Mouse (Mus musculus): ENCODE measurements around the gene Fam184b. TPM values are rescaled to one million over a fixed set of nuclear protein-coding genes. Genes with fewer than 3 reads are reported as not detected.

Gene Fam184b
- total and polyA plus RNA-seq, 3 experiments, result 0.07 TPM; not detected in 2

GRCm38 (mm10) chr5:45535177-45535576 is 104.2 kb downstream of the Fam184b start:
- no peaks in the 10 kb centered on the region for H3K79me2 ChIP-seq (replicated peaks; ENCODE audit: control insufficient read depth, insufficient read depth, low read length)
- 60% methylated on average over 4 of the region's 4 CpGs for WGBS
- no peak overlapping the region for H3K4me3 ChIP-seq
- no peaks in the 10 kb centered on the region for H3K36me3 ChIP-seq (ENCODE audit: control insufficient read depth, insufficient read depth, low read length)
- no peak overlapping the region for H3K27ac ChIP-seq
- H3K27me3 ChIP-seq (ENCODE audit: control insufficient read depth, insufficient read depth, low read length), result no peaks in the 10 kb centered on the region
- H3K9ac ChIP-seq (ENCODE audit: low read depth, low read length), result no peak overlapping the region
- no peaks in the 10 kb centered on the region for H3K4me1 ChIP-seq (ENCODE audit: control insufficient read depth, insufficient read depth, low read length)
- intact Hi-C loops (cut with DNase I), result loop anchor here (2.0 kb wide), 2 partner anchors 60 to 134 kb away; partner anchors contain the start of gene Ncapg
- TF ChIP-seq EP300 (IDR thresholded peaks at IDR 0.05; ENCODE audit: insufficient read depth, low read depth, low read length), result no peak
- DNase-seq, result no peak

- peak; percentile 32 to 44 for DNase-seq
- 6% methylated on average over 17 of the region's 17 CpGs for WGBS
Measured at GRCm38 (mm10) chr5:45534319-45535098, 104.9 kb downstream of the Fam184b start.

GRCm38 (mm10) chr5:45529696-45530095 is 109.7 kb downstream of the Fam184b start:
- DNase-seq, result no peak
- intact Hi-C loops (cut with DNase I), result loop anchor here (5.0 kb wide), 1 partner anchor 818 kb away; no protein-coding TSS in a partner anchor
- H3K4me1 ChIP-seq (ENCODE audit: control insufficient read depth, insufficient read depth, low read length), result no peaks in the 10 kb centered on the region
- TF ChIP-seq CTCF (IDR thresholded peaks at IDR 0.05) (no peak), EP300 (IDR thresholded peaks at IDR 0.05; ENCODE audit: insufficient read depth, low read depth, low read length) (no peak), POLR2A (IDR thresholded peaks at IDR 0.05; ENCODE audit: insufficient read depth, low read depth, low read length) (no peak)
- H3K4me3 ChIP-seq, result no peak overlapping the region
- no peaks in the 10 kb centered on the region for H3K79me2 ChIP-seq (replicated peaks; ENCODE audit: control insufficient read depth, insufficient read depth, low read length)
- WGBS, result 79% methylated on average over 3 of the region's 3 CpGs
- H3K27ac ChIP-seq, result no peak overlapping the region
- H3K9ac ChIP-seq (ENCODE audit: low read depth, low read length), result no peak overlapping the region
- H3K27me3 ChIP-seq (ENCODE audit: control insufficient read depth, insufficient read depth, low read length), result no peaks in the 10 kb centered on the region
- no peaks in the 10 kb centered on the region for H3K36me3 ChIP-seq (ENCODE audit: control insufficient read depth, insufficient read depth, low read length)

More at GRCm38 (mm10) chr5:45534319-45535098, 104.9 kb downstream of the Fam184b start:
- Histone ChIP-seq H3K79me2 (replicated peaks; ENCODE audit: control insufficient read depth, insufficient read depth, low read length) (no peaks in the 10 kb centered on the region), H3K4me1 (ENCODE audit: control insufficient read depth, insufficient read depth, low read length) (no peaks in the 10 kb centered on the region), H3K27me3 (ENCODE audit: control insufficient read depth, insufficient read depth, low read length) (no peaks in the 10 kb centered on the region), H3K9ac (ENCODE audit: low read depth, low read length) (no peak overlapping the region), H3K4me3 (no peak overlapping the region), H3K27ac (no peak overlapping the region), H3K36me3 (ENCODE audit: control insufficient read depth, insufficient read depth, low read length) (no peaks in the 10 kb centered on the region)
- intact Hi-C loops (cut with DNase I), result loop anchor here (2.0 to 5.0 kb wide), 3 partner anchors 60 to 813 kb away; partner anchors contain the start of gene Ncapg
- TF ChIP-seq POLR2A (IDR thresholded peaks at IDR 0.05; ENCODE audit: insufficient read depth, low read depth, low read length) (no peak), CTCF (IDR thresholded peaks at IDR 0.05) (peak; percentile 67)

- 88% methylated on average over 4 of the region's 4 CpGs for WGBS
- Histone ChIP-seq H3K79me2 (replicated peaks; ENCODE audit: control insufficient read depth, insufficient read depth, low read length) (peaks cover 2% of the 10 kb centered on the region; the same call in 1 of the 2 replicates), H3K4me1 (ENCODE audit: control insufficient read depth, insufficient read depth, low read length) (no peaks in the 10 kb centered on the region), H3K36me3 (ENCODE audit: control insufficient read depth, insufficient read depth, low read length) (0 out of 2 replicates have a peak, but pooled peaks cover 3% of the 10 kb centered on the region), H3K4me3 (no peak overlapping the region), H3K27me3 (ENCODE audit: control insufficient read depth, insufficient read depth, low read length) (no peaks in the 10 kb centered on the region), H3K27ac (no peak overlapping the region), H3K9ac (ENCODE audit: low read depth, low read length) (no peak overlapping the region)
- TF ChIP-seq POLR2A (IDR thresholded peaks at IDR 0.05; ENCODE audit: insufficient read depth, low read depth, low read length), result no peak
- no peak for DNase-seq
- intact Hi-C loops (cut with DNase I), result no loop called here
Measured at GRCm38 (mm10) chr5:45526338-45526737, 113.1 kb downstream of the Fam184b start.

GRCm38 (mm10) chr5:45525101-45525500 is 114.3 kb downstream of the Fam184b start:
- DNase-seq, result no peak
- Histone ChIP-seq H3K36me3 (ENCODE audit: control insufficient read depth, insufficient read depth, low read length) (0 out of 2 replicates have a peak, but pooled peaks cover 3% of the 10 kb centered on the region), H3K27me3 (ENCODE audit: control insufficient read depth, insufficient read depth, low read length) (no peaks in the 10 kb centered on the region), H3K9ac (ENCODE audit: low read depth, low read length) (no peak overlapping the region), H3K79me2 (replicated peaks; ENCODE audit: control insufficient read depth, insufficient read depth, low read length) (peaks cover 7% of the 10 kb centered on the region; the same call in 1 of the 2 replicates), H3K4me1 (ENCODE audit: control insufficient read depth, insufficient read depth, low read length) (no peaks in the 10 kb centered on the region; the same call in 1 of the 2 replicates), H3K27ac (no peak overlapping the region), H3K4me3 (no peak overlapping the region)
- 90% methylated on average over 10 of the region's 10 CpGs for WGBS
- TF ChIP-seq EP300 (IDR thresholded peaks at IDR 0.05; ENCODE audit: insufficient read depth, low read depth, low read length) (no peak), POLR2A (IDR thresholded peaks at IDR 0.05; ENCODE audit: insufficient read depth, low read depth, low read length) (no peak), CTCF (IDR thresholded peaks at IDR 0.05) (no peak)
- intact Hi-C loops (cut with DNase I), result no loop called here

GRCm38 (mm10) chr5:45521601-45522000 is 117.8 kb downstream of the Fam184b start:
- H3K9ac ChIP-seq (ENCODE audit: low read depth, low read length), result no peak overlapping the region
- no peak overlapping the region for H3K4me3 ChIP-seq
- H3K27me3 ChIP-seq (ENCODE audit: control insufficient read depth, insufficient read depth, low read length), result no peaks in the 10 kb centered on the region
- no peak overlapping the region for H3K27ac ChIP-seq
- TF ChIP-seq CTCF (IDR thresholded peaks at IDR 0.05), result no peak
- no peak for TF ChIP-seq EP300 (IDR thresholded peaks at IDR 0.05; ENCODE audit: insufficient read depth, low read depth, low read length)
- TF ChIP-seq POLR2A (IDR thresholded peaks at IDR 0.05; ENCODE audit: insufficient read depth, low read depth, low read length), result no peak
- H3K79me2 ChIP-seq (replicated peaks; ENCODE audit: control insufficient read depth, insufficient read depth, low read length), result peaks cover 7% of the 10 kb centered on the region; the same call in 1 of the 2 replicates
- intact Hi-C loops (cut with DNase I), result loop anchor here (5.0 kb wide), 2 partner anchors 69 to 146 kb away; partner anchors contain the start of genes Clrn2, Ncapg and Qdpr
- 0 out of 2 replicates have a peak, but pooled peaks cover 3% of the 10 kb centered on the region for H3K36me3 ChIP-seq (ENCODE audit: control insufficient read depth, insufficient read depth, low read length)
- DNase-seq, result no peak
- H3K4me1 ChIP-seq (ENCODE audit: control insufficient read depth, insufficient read depth, low read length), result no peaks in the 10 kb centered on the region; the same call in 1 of the 2 replicates
- WGBS, result 87% methylated on average over 6 of the region's 6 CpGs
